ENCODE assay signal across 21 mouse cellular contexts in genomic region chr3:127890008-127890407, GRCm38 (mm10).
"Had no signal": no experiment of that assay in that cellular context is flagged by ENCODE, and none has a peak within 500 bp of the region (broad histone marks: within the 10 kb centered on the region; RNA-seq: fewer than 3 reads in every experiment).

No protein-coding gene starts in this region.

- ATAC-seq: lung, postnatal 0 days; midbrain, embryonic 13.5 days; midbrain, embryonic 16.5 days had no signal

- H3K4me2 ChIP-seq: limb, embryonic 13.5 days; lung, embryonic 14.5 days; midbrain, embryonic 13.5 days; neural tube, embryonic 13.5 days; stomach, embryonic 15.5 days had no signal

- H3K27ac ChIP-seq: limb, embryonic 10.5 days; limb, embryonic 13.5 days; midbrain, embryonic 10.5 days; midbrain, embryonic 13.5 days; neural tube, embryonic 13.5 days; stomach, embryonic 15.5 days had no signal

- H3K4me1 ChIP-seq: limb, embryonic 10.5 days; midbrain, embryonic 10.5 days; midbrain, embryonic 13.5 days; neural tube, embryonic 13.5 days; stomach, embryonic 15.5 days had no signal

- H3K4me3 ChIP-seq: limb, embryonic 10.5 days; limb, embryonic 13.5 days; megakaryocyte, embryonic 14.5 days; midbrain, embryonic 10.5 days; midbrain, embryonic 13.5 days; myocyte; neural tube, embryonic 13.5 days; stomach, embryonic 15.5 days had no signal

- H3K36me3 ChIP-seq: limb, embryonic 10.5 days; limb, embryonic 13.5 days; midbrain, embryonic 10.5 days; midbrain, embryonic 13.5 days; neural tube, embryonic 13.5 days had no signal

- H3K9me3 ChIP-seq: limb, embryonic 10.5 days; limb, embryonic 13.5 days; megakaryocyte, embryonic 14.5 days; midbrain, embryonic 10.5 days; midbrain, embryonic 13.5 days; neural tube, embryonic 13.5 days; stomach, embryonic 15.5 days had no signal

- H3K27me3 ChIP-seq: megakaryocyte, embryonic 14.5 days; stomach, embryonic 15.5 days had no signal

- DNase-seq: kidney, adult 18-20 months; kidney, adult 9 months; kidney, postnatal 14 days; kidney, postnatal 4 days; layer of hippocampus, adult 9-11 months; lung, postnatal 36 days; retina, postnatal 1 day; right cerebral cortex, postnatal 25 days; spleen, adult 18-20 months; thymus, postnatal 25 days had no signal

- H3K9ac ChIP-seq: limb, embryonic 13.5 days; lung, embryonic 14.5 days; midbrain, embryonic 13.5 days; neural tube, embryonic 13.5 days; stomach, embryonic 15.5 days had no signal
